Mouse (Mus musculus) G1E (cell line): ENCODE data around the gene Stmn3. TPM values are rescaled to one million over a fixed set of nuclear protein-coding genes. Genes with fewer than 3 reads are reported as not detected.

Experiments used
- ATAC-seq: 2 replicates; pipeline ENCODE4 v1.8.0; 2016; ENCODE audit warnings: mild to moderate bottlenecking; ENCODE audit not compliant: insufficient number of reproducible peaks, poor library complexity, low FRiP score, severe bottlenecking; ENCODE audit errors: extremely low read depth
- DNase-seq: peaks from one replicate; pipeline ENCODE4 v3.0.0; 2012; ENCODE audit warnings: low spot score
- H3K27me3 ChIP-seq: 2 replicates; pipeline ENCODE4 v1.6.1; 2012; ENCODE audit warnings: mild to moderate bottlenecking, low read length, inconsistent platforms; ENCODE audit not compliant: insufficient read depth
- H3K36me3 ChIP-seq: replicated peaks from 2 replicates; pipeline ENCODE3; 2012; ENCODE audit warnings: mild to moderate bottlenecking, inconsistent platforms
- H3K4me1 ChIP-seq: 2 replicates; pipeline ENCODE4 v1.6.1; 2012; ENCODE audit warnings: low read depth, low read length, inconsistent platforms, mixed read lengths; ENCODE audit not compliant: insufficient read depth
- H3K4me3 ChIP-seq: 2 replicates; pipeline ENCODE4 v1.5.1; 2012; ENCODE audit warnings: low read depth, mild to moderate bottlenecking, inconsistent platforms, low read length, moderate library complexity, mixed read lengths
- H3K9me3 ChIP-seq: replicated peaks from 2 replicates; pipeline ENCODE4 v1.6.1; 2012; ENCODE audit warnings: inconsistent platforms
- CTCF ChIP-seq: IDR thresholded peaks from 2 replicates; pipeline ENCODE4 v1.5.1; 2012; ENCODE audit warnings: low read depth, low read length, inconsistent platforms, mixed read lengths
- GATA1 ChIP-seq: IDR thresholded peaks from 2 replicates; pipeline ENCODE4 v1.6.1; 2012; ENCODE audit warnings: borderline replicate concordance, low read length, inconsistent platforms, mixed read lengths
- GATA2 ChIP-seq: IDR thresholded peaks from 2 replicates; pipeline ENCODE4 v1.6.1; 2012; ENCODE audit warnings: low read depth, low read length, inconsistent platforms, borderline replicate concordance
- POLR2AphosphoS5 ChIP-seq: IDR thresholded peaks from 2 replicates; pipeline ENCODE4 v1.6.1; 2012; ENCODE audit warnings: low read depth, low read length, inconsistent platforms; ENCODE audit not compliant: insufficient replicate concordance
- TAL1 ChIP-seq: conservative IDR thresholded peaks from 2 replicates; pipeline ENCODE4 v1.6.1; 2012; ENCODE audit warnings: low read depth, low read length, inconsistent platforms, mixed read lengths
- polyA plus RNA-seq: library from polyadenylated mRNA; stranded (reverse); fragments of >175 nt; gene quantifications from 2 replicates; pipeline ENCODE4 v1.2.3, GENCODE M21; 2012
- total RNA-seq, 2 experiments: library from RNA; stranded (forward) in 1 of 2; stranded (reverse) in 1 of 2; fragments of 200-1000 nt in 1 of 2; fragments of >200 nt in 1 of 2; fragmentation: Nextera tagmentation in 1 of 2; gene quantifications; 2 replicates each; pipeline ENCODE4 v1.2.3; 2014 to 2017

The Stmn3 gene
- not detected in 2 replicates for total RNA-seq (2014; fragmentation: Nextera tagmentation)
- total RNA-seq (2017): not detected in 2 replicates
- polyA plus RNA-seq: not detected in 2 replicates

DNA sequence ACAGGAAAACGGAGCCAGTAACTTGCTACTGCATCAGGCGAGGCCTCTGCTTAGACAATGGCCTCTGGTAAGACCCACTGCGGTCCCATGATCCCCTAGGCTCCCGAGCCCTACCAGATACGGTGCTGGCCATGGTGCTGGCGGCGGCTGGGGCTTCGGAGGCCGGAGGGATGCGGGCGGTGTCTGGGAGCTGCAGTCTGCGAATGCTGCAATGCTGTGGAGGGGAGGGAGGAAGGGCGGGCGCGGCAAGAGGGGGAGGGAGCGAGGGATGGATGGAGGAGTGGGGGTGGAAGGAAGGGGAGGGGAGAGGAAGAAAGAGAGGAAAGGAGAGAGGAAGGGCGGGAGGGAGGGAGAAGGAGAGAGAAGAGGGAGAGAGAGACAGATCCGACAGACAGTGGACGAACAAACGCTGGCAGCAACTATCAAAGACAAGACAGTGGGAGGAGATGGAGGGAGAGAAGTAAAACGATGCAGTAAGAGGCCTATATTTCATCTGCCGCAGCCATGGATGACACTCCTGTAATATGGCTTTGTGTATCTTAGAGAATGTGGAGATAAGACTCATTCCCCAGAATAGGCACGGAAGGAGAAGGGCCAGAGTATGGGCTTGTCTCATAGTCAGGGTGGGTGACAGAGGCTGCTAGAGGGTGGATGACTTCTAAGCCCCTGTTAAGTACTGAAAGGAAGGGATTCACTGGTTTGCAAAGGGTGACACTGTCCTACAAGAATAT lies at the start of gene Stmn3:
Gene Stmn3, minus strand, starts transcription at position 421 of the 731 bp plus-strand sequence.
- no peaks in the 10 kb centered on the region for H3K36me3 ChIP-seq
- DNase-seq: no peak
- TF ChIP-seq GATA2 (no peak), GATA1 (no peak), POLR2AphosphoS5 (no peak), CTCF (no peak)
- H3K4me3 ChIP-seq: no peak within 1 kb of the TSS
- peaks cover 27% of the 10 kb centered on the region for H3K27me3 ChIP-seq
- H3K4me1 ChIP-seq: peaks cover 8% of the 10 kb centered on the region
- H3K9me3 ChIP-seq: no peaks in the 10 kb centered on the region
- no peak for ATAC-seq

DNA sequence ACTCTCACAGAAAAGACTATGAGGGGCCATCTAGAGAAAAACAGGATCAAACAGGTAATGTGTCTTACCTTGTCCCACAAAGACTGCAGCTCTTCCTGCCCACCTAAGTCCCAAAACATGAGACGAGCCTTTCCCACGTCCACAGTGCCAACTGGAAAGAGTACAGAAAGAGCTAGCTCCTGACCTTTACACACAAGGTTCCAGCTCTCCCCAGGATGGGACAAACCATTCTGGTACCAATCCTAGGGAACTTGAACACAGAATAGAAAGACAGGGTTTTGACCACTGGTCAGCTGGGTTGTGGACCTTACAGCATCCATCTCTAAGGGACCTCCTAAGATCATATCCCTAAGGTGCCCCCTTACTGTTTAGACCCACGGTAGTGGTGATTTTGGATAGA lies 49.6 kb upstream of the Stmn3 start:
- Histone ChIP-seq H3K27me3 (no peaks in the 10 kb centered on the region), H3K9me3 (no peaks in the 10 kb centered on the region), H3K4me3 (peak overlapping the region; percentile 96), H3K4me1 (peaks cover 47% of the 10 kb centered on the region), H3K36me3 (peaks cover 67% of the 10 kb centered on the region)
- ATAC-seq (no peak), DNase-seq (no peak)
- TF ChIP-seq GATA2 (no peak), TAL1 (no peak), CTCF (no peak), POLR2AphosphoS5 (no peak), GATA1 (no peak)

DNA sequence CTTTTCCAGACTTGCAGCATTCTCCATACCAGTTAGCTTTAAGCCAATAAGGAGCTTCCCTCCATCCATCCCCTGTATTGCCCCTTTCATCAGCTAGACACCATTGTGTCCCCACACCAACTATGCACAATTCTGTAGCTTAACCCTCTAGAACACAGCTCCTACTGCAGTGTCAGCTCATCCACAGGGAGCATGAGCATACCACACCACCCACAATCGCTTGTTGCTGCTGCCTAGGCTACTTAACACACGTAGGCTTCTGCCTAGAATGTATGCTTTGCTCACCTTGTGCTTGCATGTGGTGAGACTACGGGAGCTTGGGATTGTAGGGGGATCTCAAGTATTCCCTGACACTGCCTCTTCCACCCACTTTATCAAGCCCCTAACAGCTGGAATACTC lies 42.5 kb upstream of the Stmn3 start:
- no peak for TF ChIP-seq GATA1
- no peak for TF ChIP-seq CTCF
- TF ChIP-seq POLR2AphosphoS5: no peak
- TF ChIP-seq GATA2: no peak
- no peak for TF ChIP-seq TAL1
- Histone ChIP-seq H3K4me3 (no peak overlapping the region), H3K9me3 (no peaks in the 10 kb centered on the region), H3K36me3 (peaks cover 100% of the 10 kb centered on the region), H3K27me3 (no peaks in the 10 kb centered on the region), H3K4me1 (peaks cover 9% of the 10 kb centered on the region; the same call in 1 of the 2 replicates)
- DNase-seq (no peak), ATAC-seq (no peak)

DNA sequence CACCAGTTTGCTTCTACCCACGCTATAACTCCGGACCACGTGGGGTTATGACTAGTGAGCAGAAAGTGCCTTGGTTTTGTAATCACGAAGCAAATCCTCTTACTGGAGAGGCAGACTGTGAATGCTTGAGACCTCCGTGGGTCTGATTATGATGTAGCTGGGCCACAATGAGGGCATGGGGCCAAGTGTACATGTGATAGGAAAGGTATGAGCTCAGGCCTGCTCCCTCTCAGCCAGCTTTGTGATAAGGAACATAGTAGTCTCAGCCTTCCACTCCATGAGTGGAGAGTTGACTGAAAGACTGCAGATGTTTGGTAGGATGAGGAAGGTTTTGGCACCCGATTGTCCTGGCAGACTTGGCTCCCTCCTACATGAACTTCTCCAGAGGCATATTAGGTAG lies 28.5 kb upstream of the Stmn3 start:
- no peaks in the 10 kb centered on the region for H3K9me3 ChIP-seq
- no peak for ATAC-seq
- no peaks in the 10 kb centered on the region for H3K4me1 ChIP-seq
- no peaks in the 10 kb centered on the region for H3K27me3 ChIP-seq
- no peak for DNase-seq
- H3K36me3 ChIP-seq: peaks cover 93% of the 10 kb centered on the region
- H3K4me3 ChIP-seq: no peak overlapping the region
- no peak for TF ChIP-seq GATA2

DNA sequence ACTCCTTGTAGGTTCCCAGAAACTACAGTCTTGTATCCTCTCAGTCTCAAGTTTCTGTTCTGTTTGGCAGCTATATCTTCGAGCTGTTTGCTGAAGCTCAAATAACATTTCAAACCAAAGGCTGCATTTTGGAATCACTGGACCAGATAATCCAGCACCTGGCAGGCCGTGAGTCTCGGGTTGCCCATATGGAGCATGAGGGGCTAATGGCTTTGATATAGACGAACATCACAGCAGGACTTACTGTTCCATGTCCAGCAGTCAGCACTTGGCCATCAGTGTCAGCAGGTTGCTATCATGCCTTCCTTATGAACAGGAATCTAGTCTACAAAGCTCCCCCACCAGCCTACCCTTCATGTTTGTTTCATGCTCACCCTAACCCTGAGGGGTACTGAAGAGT lies 26.1 kb upstream of the Stmn3 start:
- H3K9me3 ChIP-seq: no peaks in the 10 kb centered on the region
- H3K27me3 ChIP-seq: no peaks in the 10 kb centered on the region
- H3K4me1 ChIP-seq: no peaks in the 10 kb centered on the region
- peaks cover 93% of the 10 kb centered on the region for H3K36me3 ChIP-seq
- H3K4me3 ChIP-seq: no peak overlapping the region
- no peak for TF ChIP-seq GATA2
- no peak for TF ChIP-seq GATA1
- no peak for TF ChIP-seq CTCF
- TF ChIP-seq POLR2AphosphoS5: no peak
- no peak for TF ChIP-seq TAL1
- ATAC-seq (no peak), DNase-seq (no peak)

DNA sequence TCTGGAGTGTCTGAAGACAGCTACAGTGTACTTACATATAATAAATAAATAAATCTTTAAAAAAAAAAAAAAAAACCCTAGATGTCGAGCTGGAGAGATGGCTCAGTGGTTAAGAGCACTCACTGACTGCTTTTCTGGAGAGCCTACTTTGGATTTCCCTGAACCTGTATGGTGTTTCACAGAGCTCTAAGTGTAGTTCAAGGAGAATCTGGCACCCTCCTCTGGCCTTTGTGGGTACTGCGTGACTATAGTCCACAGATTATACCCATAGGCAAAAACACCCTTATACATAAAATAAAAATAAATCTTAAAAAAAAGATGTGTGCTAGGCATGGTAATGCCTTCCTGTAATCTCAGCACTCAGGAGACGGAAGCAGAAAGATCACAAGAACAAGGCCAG lies 19.7 kb upstream of the Stmn3 start:
- Histone ChIP-seq H3K4me3 (no peak overlapping the region), H3K36me3 (peaks cover 95% of the 10 kb centered on the region), H3K27me3 (no peaks in the 10 kb centered on the region), H3K4me1 (peaks cover 1% of the 10 kb centered on the region; the same call in 1 of the 2 replicates), H3K9me3 (no peaks in the 10 kb centered on the region)
- DNase-seq: peak; percentile 33
- ATAC-seq: no peak
- TF ChIP-seq CTCF: no peak
- no peak for TF ChIP-seq GATA1
- no peak for TF ChIP-seq GATA2
- TF ChIP-seq TAL1: no peak
- TF ChIP-seq POLR2AphosphoS5: no peak

DNA sequence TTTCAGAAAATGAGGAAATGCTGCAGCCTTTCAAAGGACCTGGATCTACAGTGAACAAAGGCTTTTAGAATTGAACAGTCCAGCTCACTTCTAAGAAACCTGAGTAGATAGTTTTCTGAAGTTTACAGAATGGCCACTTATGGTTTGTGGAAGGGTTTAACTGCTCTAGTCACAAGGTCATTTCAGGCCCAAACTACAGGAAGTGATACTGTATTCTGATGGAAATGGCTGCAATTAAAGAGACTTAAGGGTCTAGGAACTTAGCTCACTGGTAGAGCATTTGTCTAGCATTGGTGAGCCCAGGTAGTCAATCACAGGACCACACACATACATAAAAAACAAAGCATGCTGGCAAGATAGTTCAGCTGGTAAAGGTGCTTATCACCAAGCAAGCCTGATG lies 18.2 kb upstream of the Stmn3 start:
- H3K27me3 ChIP-seq: no peaks in the 10 kb centered on the region
- H3K36me3 ChIP-seq: peaks cover 95% of the 10 kb centered on the region
- no peaks in the 10 kb centered on the region for H3K9me3 ChIP-seq
- TF ChIP-seq GATA1 (no peak), GATA2 (no peak), POLR2AphosphoS5 (no peak), CTCF (no peak), TAL1 (no peak)
- H3K4me1 ChIP-seq: peaks cover 3% of the 10 kb centered on the region; the same call in 1 of the 2 replicates
- ATAC-seq: no peak
- DNase-seq: no peak
- H3K4me3 ChIP-seq: no peak overlapping the region
